Mouse (Mus musculus) 416B (cell line): ENCODE measurements at regions not wholly inside any gene's neighbourhood (a gene's known extent, or its start where the extent isn't known, plus 50 kb on each side); places are given as distances from the start of the nearest gene placed in this dataset.
"Not testable (repeated sequence)": the region's sequence is repeated elsewhere in the genome, so short reads cannot be mapped to it uniquely, and the experiment has no call there.

Experiments used
- DNase-seq: peaks from one replicate; pipeline ENCODE4 v3.0.0; 2011; ENCODE audit warnings: low read depth

DNA sequence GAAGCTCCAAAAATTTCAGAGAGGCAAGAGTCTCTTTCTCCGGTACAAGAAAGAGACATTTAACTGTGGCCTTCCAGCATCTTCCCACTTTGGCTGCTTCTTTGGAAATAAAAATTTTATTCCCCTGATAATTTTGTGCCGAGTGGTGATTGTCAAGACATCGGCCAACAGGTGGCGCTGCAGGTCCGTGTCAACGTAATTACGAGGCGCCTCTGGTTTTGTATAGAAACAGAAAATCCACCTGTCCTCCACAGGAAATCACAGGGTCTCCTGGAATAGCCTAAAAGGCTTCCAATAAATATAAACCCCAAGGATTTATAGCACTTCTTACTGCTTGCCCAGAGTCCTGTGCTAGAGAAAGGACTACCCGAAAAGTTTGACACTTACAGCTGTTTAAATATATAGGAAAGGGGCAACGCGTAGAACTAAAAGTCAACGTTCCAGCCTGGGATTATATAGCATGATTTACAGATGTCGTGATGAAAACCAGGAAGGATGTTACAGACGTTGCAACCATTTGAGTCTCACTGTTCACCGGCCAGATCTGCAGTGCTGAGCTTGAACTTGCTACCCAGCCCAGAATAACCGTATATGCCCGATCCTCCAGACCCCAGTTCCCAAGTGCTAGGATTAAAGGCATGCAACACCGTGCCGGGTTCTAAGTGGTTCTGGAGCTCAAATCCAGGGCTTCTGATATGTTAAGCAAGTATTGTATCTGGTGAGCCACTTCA is 251.3 kb upstream of the Tgfbr2 start:
- peak; percentile 62 for DNase-seq

- DNase-seq, result not testable (repeated sequence)
Measured at GRCm38 (mm10) chr9:116425400-116425799, 250.2 kb upstream of the Tgfbr2 start.

- DNase-seq, result no peak
Measured at GRCm38 (mm10) chr9:116415021-116415420, 239.9 kb upstream of the Tgfbr2 start.

DNA sequence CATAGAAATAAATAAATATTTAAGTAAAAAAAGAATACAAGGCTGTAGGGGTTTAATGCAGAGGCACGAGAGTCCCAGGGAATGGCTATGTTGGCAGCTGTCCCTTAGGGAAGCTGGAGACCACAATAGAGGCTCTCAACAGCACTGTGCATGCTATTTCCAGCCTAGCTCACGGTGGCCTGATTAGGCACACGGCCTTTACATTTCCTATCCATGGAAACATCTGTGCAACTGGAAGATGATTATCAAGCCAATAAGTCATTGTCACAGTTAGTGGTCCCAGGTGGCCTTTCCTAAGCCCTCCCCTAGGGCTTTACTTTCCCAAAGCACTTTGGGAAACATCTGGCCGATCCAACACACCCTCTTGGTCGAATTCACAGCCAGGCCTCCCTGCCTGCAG is 235.9 kb upstream of the Tgfbr2 start:
- peak; percentile 18 for DNase-seq

DNA sequence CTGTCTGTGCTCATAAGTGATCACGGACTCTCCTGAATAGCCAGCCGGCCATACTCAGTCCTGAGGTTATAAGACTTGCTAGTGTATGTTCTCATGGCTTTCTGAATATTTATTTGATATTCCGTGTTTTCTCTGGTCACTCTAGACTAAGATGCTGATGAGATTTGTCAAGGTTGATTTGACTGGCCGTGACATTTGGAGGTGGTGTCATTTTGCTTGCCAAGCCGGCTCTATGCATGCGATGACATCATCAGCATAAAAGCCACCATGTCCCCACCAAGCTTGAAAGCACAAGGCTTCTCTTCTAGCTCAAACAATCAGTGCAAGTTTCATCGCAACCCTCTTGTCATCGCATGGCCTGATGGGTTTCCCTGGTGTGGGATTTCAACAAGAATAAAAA is 235.3 kb upstream of the Tgfbr2 start:
- DNase-seq, result no peak

DNA sequence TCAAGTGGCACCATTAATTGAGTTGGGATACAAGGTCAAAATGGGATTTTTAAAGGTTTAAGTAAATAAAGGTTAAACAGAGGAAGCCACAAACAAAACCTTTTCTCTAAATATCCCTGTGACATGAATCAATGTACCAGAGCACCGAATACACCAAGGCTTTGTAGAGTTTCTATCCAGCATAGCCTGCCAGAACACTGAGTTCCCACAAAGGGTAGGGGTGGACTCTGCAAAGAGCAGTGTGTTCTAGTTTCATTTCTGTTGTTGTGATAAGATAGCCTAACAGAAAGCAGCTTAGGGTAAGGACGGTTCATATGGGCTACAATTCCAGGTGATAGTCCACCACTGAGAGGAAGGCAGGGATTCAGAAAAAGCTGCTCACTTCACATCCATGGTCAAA is 233.0 kb upstream of the Tgfbr2 start:
- DNase-seq, result no peak

DNA sequence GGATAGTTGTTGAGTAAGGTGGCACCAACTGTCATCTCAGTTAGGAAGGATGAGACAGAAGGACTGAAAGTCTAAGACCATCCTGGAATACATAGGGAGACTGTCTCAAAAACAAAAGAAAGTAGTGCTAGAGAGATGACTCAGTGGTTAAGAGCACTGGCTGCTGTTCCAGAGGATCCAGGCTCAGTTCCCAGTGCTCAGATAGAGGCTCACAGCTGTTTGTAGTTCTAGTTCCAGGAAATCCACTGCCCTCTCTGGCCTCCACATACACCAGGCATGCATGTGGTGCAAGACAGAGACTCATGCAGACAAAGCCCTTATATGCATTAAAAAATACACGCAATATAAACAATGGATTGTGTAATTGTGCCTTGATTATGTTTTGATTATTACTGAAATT is 229.9 kb upstream of the Tgfbr2 start:
- no peak for DNase-seq

GRCm38 (mm10) chr9:116401821-116402220 is 226.7 kb upstream of the Tgfbr2 start:
- DNase-seq, result no peak

GRCm38 (mm10) chr9:116400270-116400669 is 225.1 kb upstream of the Tgfbr2 start:
- no peak for DNase-seq

DNA sequence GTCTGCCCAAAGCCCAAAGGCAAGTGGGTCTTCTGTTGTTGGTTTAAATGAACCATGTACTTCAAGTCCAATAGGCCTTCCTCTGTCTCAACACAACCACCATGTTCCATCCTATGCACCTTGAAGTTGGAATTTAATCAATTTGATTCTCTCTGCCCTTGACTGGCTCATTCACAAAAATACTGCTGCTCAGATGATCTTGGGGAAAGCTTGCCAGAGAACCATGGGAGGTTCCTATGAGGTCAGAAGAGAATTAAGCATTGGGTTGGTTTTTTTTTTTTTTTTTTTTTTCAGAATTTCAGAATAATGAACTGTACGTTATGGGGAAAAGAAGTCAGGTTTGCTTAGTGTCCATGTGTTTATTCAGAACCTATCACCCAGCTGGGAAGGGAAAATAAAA is 224.1 kb upstream of the Tgfbr2 start:
- no peak for DNase-seq

DNA sequence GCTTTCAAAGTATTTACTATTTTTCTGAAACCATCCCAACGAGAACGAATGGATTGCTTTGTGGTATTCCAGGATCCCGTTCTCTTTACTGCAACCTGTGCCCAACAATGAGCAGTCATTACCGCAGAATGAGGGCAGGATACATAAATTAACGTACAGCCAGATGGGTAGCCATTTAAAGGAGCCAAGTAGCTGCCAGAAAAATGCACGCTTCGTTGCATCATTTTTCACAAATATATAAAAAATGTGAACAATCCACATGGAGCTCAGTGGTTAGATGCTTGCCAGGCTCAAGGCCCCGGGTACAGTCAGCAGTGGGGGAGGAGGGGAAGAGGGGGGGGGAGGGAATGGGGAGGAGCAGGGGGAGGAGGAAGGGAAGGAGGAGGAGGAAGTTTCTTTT is 217.1 kb upstream of the Tgfbr2 start:
- no peak for DNase-seq

DNA sequence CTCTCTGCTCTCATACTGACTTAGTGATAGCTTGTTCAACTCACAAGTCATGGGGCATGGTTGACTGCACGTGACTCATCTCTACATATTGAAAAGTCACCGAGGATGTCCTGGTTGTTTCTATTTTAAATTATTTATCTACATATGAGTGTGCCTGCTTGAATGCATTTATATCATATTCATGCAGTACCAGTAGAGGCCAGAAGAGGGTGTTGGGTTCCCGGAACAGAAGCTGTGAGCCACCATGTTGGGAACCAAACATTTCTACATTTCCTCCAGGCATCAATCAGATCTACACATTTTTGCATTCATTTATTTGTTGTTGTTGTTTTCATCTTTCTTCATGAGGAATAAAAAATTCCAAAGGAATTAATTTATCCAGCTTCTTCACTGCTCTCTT is 214.6 kb upstream of the Tgfbr2 start:
- no peak for DNase-seq

GRCm38 (mm10) chr9:116388863-116389262 is 213.7 kb upstream of the Tgfbr2 start:
- peak; percentile 31 for DNase-seq

GRCm38 (mm10) chr9:116388025-116388424 is 212.9 kb upstream of the Tgfbr2 start:
- DNase-seq, result no peak

DNA sequence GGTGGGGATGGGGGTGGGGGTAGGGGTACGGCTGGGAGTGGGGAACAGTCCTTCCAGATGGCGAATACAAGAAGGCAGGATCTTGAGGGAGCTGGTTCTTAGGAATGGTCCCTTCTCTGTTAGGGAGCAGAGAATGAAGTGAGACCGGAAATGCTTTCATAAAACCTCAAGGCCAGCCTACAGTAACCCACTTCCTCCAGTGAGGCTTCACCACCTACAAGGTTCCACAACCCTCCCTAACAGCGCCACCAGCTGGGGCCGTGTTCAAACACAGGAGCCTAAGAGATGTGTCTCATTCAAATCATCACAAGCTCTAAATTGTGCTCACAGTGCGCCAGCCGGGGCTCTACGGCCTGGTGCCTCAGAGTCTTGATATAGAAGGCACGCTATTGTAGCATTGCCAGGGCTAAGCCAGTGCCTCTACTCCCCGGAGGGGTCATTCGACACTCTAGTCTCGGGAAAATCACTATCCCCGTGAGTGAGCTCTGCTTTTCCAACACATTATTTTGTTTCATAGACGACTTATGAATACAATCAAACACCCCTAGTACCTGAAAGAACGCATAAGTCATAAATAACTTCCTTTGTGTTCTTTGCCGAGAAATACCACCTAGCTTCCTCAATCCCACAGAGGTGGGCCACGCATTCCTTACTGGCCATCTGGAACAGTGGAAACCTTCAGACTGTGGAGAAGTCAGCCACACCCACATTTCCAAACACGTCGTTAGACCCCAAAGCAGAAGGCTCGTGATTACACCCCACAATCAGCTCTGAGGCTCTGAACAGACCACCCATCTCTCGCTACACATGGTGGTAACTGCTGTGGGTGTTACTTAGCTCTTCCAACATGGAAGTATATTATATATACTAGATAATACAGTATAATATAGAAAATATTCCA is 209.3 kb upstream of the Tgfbr2 start:
- DNase-seq, result peak; percentile 95

DNA sequence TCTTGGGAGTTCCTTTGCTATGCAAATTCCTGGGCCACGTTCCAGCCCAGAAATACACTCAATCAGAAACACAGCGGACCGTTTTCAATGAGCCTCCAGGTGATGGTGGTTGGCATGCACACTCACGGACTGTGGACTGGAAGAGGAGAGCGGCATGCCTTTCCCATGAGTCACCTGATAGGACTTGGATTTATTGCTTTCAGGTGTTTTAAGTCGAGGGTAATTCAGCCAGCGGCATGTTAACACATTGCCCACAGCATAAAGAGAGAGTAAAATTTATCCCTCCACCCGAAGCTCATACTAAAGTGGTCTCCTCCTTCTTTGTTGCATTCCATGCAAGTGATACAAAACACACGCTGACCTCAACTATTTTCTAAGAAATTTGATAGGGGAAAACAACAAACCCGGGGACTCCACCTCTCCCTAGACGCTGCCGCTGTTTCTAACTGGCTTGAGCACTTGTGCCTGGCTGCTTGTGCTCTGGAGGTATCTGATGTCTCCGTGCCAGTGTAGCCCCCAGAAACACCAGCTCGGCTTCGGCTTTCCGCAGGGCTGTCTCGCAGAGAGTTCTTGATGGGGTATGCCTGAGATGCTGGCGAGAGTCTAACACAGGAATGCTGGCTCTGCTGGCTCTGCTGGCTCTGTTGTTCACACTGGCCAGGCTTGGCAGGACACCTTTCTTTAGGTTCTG is 208.4 kb upstream of the Tgfbr2 start:
- DNase-seq, result no peak

DNA sequence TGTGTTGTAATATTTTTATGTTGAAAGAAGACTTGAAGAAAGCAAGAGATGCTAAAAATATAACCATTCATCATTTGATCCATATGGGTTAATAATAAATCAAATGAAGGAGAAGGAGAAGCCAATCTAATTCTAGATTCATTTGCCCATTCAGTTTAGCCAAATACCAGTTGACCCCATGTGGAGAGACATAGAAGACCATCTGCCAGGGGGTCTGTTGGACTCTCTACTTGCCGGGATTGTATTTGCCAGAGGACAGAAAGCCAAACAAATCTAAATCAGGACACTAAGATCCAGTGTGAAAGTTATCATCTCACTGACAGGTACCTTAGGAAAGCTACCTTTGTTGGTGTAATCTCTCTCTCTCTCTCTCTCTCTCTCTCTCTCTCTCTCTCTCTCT is 202.5 kb upstream of the Tgfbr2 start:
- DNase-seq, result no peak

- DNase-seq, result peak; percentile 96
Measured at GRCm38 (mm10) chr9:116375658-116376357, 200.6 kb upstream of the Tgfbr2 start.

- no peak for DNase-seq
Measured at GRCm38 (mm10) chr9:116374343-116374742, 199.2 kb upstream of the Tgfbr2 start.

GRCm38 (mm10) chr9:116373396-116373795 is 198.2 kb upstream of the Tgfbr2 start:
- DNase-seq, result peak; percentile 68

DNA sequence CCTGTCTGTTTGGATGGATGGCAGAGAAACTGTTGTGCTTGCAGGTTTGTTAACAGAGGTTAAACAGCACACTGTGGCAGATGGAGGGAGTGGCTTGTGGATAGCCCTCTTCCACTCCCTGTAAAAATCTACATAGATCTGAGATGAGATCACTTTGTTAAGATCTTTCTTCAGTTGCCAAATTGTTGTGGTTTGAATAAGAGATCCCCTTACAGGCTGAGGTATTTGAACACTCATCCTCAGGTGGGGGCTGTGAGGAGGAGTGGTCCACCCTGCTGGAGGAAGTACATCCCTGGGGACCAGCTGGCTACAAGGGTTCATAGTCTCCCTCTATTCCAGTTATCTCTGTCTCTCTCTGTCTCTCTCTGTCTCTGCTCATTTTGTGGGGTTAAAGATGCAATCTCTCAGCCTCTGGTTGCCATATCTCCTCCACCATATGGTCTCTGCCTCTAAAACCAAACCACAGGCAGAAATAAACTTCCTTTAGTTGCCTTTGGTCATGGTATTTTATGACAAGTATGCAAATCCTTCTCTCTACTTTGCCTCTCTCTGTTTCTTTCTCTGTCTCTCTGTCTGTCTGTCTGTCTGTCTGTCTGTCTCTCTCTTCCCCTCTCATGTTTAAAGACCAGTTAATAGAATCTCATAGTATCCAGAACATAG is 194.0 kb upstream of the Tgfbr2 start:
- peak; percentile 98 for DNase-seq

- no peak for DNase-seq
Measured at GRCm38 (mm10) chr9:116366713-116367112, 191.6 kb upstream of the Tgfbr2 start.
